Mouse (Mus musculus) 3T3-L1 (cell line): Measurements from ENCODE around the gene Rnf222.
"Not testable (repeated sequence)": the region's sequence is repeated elsewhere in the genome, so short reads cannot be mapped to it uniquely, and the experiment has no call there.

Experiments used
- DNase-seq: peaks from one replicate; pipeline ENCODE4 v3.0.0-alpha.2; 2015; ENCODE audit warnings: low read depth, low spot score

The Rnf222 gene

DNA sequence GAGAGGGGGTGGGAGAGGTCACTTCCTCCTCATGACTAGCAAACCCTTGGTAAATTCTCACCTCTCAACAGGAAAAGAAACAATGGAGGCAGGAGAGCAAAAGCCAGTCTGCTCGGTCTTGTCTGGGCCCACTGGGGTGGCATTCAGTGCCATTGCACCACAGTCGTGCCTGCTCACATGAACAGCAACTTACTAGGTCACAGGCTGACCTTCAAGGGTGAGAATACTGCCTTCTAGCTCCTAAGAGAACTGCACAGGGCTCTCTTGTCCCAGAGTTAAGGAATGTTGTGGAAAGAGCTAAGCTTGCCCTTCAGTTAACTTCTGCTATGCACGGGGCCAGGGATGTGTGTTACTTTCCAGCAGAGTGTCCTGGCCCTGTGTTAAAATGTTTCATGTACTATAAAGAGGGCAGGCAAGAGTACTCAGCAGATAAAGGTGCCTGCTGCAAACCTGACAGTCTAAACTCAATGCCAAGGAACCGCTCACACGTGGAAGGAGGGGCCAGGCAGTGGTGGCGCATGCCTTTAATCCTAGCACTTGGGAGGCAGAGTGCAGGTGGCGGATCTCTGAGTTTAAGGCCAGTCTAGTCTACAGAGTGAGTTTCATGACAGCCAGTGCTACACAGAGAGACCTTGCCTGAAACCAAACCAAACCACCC is 20.6 kb downstream of the Rnf222 start:
- no peak for DNase-seq

DNA sequence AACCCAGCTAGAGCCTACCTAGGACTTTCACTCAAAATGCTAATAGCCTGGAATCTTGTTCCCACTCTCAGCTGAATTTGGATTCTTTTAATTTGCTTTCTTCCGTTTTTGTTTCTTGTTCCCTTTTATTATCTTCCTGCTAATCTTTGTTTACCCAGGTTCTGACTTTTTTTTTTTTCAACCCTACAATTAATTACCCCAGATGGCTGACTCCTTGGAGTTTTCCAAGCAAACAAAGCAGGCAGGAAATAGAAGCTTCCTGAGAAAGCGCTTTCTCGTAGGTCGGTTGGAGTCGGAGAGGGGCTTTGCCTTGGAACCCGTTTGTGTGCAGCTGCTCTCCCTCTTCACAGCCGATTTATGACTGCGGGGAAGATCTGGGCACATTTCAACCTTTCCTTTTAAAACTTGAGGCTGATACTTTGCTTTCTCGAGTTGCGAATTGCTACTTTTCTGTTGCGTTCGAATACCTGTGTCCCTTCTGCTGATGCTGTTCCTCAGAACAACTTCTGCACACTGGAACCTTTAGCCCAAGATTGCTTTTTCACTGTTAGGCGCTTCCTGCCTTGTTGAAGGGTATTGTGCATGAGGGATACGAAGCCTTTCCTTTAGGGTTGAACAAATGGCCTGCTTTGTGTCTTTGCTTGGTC is 23.3 kb downstream of the Rnf222 start:
- DNase-seq, result no peak

DNA sequence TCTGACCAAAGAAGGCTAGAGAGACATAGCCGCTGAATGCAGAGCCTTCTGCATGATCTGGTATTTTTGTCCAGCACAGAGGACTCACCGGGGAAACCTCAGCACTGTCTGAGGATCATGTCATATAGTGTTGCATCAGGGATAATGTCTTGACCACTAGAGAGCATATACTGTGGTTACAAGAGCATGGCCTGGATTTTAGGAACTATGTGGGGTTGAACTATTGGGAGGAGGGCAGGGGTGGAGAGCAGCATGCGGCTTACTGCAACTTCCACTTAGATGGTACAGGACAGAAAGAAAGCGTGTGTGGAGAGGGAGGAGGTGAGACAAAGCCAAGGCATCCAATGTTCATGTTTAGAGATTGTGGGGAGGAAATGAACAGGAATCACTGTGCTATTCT is 26.2 kb downstream of the Rnf222 start:
- DNase-seq, result no peak

GRCm38 (mm10) chr11:68923191-68923590 is 34.8 kb downstream of the Rnf222 start:
- DNase-seq, result no peak

GRCm38 (mm10) chr11:68924749-68925148 is 36.4 kb downstream of the Rnf222 start:
- no peak for DNase-seq

DNA sequence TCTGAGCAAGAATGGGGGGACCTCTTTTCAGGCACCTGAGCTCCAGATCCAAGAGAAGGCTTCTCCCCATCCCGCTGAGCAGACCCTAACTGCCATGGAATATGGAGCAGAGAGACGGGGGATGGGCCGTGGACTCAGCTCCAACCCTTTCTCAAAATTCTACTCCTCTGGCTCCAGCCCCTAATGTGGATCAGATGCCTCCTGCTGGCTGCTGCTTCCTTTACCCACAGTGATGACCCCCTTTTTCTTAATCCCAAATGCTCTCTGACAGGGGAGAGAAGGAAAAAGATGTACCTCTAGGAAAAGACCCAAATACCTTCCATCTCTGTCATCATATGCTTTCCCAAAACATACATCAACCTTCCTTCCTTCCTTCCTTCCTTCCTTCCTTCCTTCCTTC is 38.6 kb downstream of the Rnf222 start, which contains the start of gene Odf4:
Gene Odf4, minus strand, starts transcription at position 101 of the 400 bp plus-strand sequence.
- no peak for DNase-seq

GRCm38 (mm10) chr11:68929947-68930346 is 41.6 kb downstream of the Rnf222 start:
- no peak for DNase-seq

- no peak for DNase-seq
These were observed 45.6 kb downstream of the Rnf222 start for GRCm38 (mm10) chr11:68933885-68934507.

DNA sequence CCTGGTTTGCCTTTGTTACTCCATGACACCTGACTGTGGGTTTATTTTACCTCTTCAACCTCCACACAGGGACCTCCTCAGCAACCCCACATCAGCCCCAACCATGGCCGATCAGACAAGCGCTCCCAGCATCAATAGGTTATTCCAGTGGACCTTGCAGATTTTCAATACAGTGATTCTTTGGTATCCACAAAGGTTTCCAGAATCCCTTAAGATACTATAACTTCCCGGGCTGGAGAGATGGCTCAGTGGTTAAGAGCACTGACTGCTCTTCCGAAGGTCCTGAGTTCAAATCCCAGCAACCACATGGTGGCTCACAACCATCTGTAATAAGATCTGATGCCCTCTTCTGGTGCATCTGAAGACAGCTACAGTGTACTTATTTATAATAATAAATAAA is 48.6 kb downstream of the Rnf222 start:
- not testable (repeated sequence) for DNase-seq

GRCm38 (mm10) chr11:68939451-68940304 is 51.3 kb downstream of the Rnf222 start:
- DNase-seq, result peak; percentile 96

GRCm38 (mm10) chr11:68940516-68940915 is 52.2 kb downstream of the Rnf222 start:
- no peak for DNase-seq

DNA sequence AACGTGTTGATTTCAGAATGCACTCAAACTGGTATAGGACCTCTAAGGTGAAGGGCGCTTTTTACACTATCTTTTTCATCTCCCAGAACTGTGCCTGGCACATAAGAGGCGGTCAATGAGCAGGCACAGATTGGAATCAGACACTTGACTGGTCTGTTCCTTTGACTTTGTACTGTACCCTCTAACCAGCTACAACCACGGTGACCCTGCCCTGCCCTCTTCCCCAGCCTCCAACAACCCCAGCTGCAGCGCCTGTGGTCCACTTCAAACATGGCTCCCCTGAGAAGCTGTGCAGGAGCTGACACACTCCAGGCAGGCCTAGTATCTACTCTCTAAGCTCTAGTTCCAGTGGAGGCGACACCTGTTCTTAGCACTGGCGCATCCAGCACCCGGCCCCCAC is 54.4 kb downstream of the Rnf222 start:
- no peak for DNase-seq

GRCm38 (mm10) chr11:68945245-68945644 is 56.9 kb downstream of the Rnf222 start:
- DNase-seq, result no peak
